Mouse (Mus musculus): ENCODE measurements around the gene Tbce. TPM values are rescaled to one million over a fixed set of nuclear protein-coding genes. Genes with fewer than 3 reads are reported as not detected.

Gene Tbce
- total and polyA plus RNA-seq, 2 experiments from 2014 or later, result 83.0 to 109 TPM

- peak overlapping the region; percentile 58 for H3K9ac ChIP-seq
- H3K27ac ChIP-seq (ENCODE audit: low read depth, low read length), result peak overlapping the region; percentile 80
- under 1% methylated on average over 29 of the region's 29 CpGs for WGBS
- no peaks in the 10 kb centered on the region for H3K27me3 ChIP-seq (ENCODE audit: insufficient read depth, low read length)
- H3K4me3 ChIP-seq (ENCODE audit: low read depth, low read length), result peak overlapping the region; percentile 77
- H3K36me3 ChIP-seq (ENCODE audit: insufficient read depth), result peaks cover 4% of the 10 kb centered on the region; the same call in 1 of the 2 replicates
- H3K9me3 ChIP-seq (ENCODE audit: low read length), result no peaks in the 10 kb centered on the region
- no peak for TF ChIP-seq CTCF (IDR thresholded peaks at IDR 0.05; ENCODE audit: low read depth)
- ATAC-seq (peak; percentile 1), DNase-seq (no peak)
- peak overlapping the region; percentile 77 for H3K4me2 ChIP-seq (ENCODE audit: low read depth)
- H3K4me1 ChIP-seq (ENCODE audit: insufficient read depth), result peaks cover 5% of the 10 kb centered on the region; the same call in 1 of the 2 replicates
Measured at GRCm38 (mm10) chr13:13954931-13955330, 84.5 kb downstream of the Tbce start.

- Histone ChIP-seq H3K27ac (ENCODE audit: low read depth, low read length) (peak within 1 kb of the TSS; percentile 80), H3K9ac (peak within 1 kb of the TSS; percentile 58), H3K36me3 (ENCODE audit: insufficient read depth) (no peaks in the 10 kb centered on the region), H3K27me3 (ENCODE audit: insufficient read depth, low read length) (no peaks in the 10 kb centered on the region), H3K4me2 (ENCODE audit: low read depth) (peak within 1 kb of the TSS; percentile 77), H3K9me3 (ENCODE audit: low read length) (no peaks in the 10 kb centered on the region), H3K4me3 (ENCODE audit: low read depth, low read length) (peak within 1 kb of the TSS; percentile 77), H3K4me1 (ENCODE audit: insufficient read depth) (peaks cover 5% of the 10 kb centered on the region; the same call in 1 of the 2 replicates)
- peak; percentile 99 for ATAC-seq
- peak; percentile 100 for DNase-seq
- WGBS, result 1% methylated on average over 78 of the region's 78 CpGs
- TF ChIP-seq CTCF (IDR thresholded peaks at IDR 0.05; ENCODE audit: low read depth), result no peak
Measured at GRCm38 (mm10) chr13:13953874-13954832, 85.3 kb downstream of the Tbce start, which contains the start of gene B3galnt2. Gene B3galnt2 (plus strand): TSS chr13:13954469.

Other genes starting within 250 kb of the Tbce start
- 20.4 and 22.0 TPM in 2 replicates for gene B3galnt2, start 85.2 kb downstream of the Tbce start, total RNA-seq (2014; rRNA removed)
- 5.9 and 9.8 TPM in 2 replicates for gene B3galnt2, start 85.2 kb downstream of the Tbce start, polyA plus RNA-seq (2015; fragmentation: Nextera tagmentation; extraction: Ambion mirVana)
- gene Arid4b, start 23.6 kb upstream of the Tbce start, total RNA-seq (2014; rRNA removed), result 27.7 and 37.0 TPM in 2 replicates
- 35.4 and 56.3 TPM in 2 replicates for gene Arid4b, start 23.6 kb upstream of the Tbce start, polyA plus RNA-seq (2015; fragmentation: Nextera tagmentation; extraction: Ambion mirVana)
- 85.2 and 107 TPM in 2 replicates for gene Ggps1, start 23.9 kb upstream of the Tbce start, total RNA-seq (2014; rRNA removed)
- gene Ggps1, start 23.9 kb upstream of the Tbce start, polyA plus RNA-seq (2015; fragmentation: Nextera tagmentation; extraction: Ambion mirVana), result 71.4 and 73.0 TPM in 2 replicates

Data from forebrain, postnatal 0 days (tissue).